Mouse (Mus musculus): Measurements from ENCODE around the gene Adprhl1.

GRCm38 (mm10) chr8:13204371-13205140 is 49.4 kb downstream of the Adprhl1 start:
- no peak for TF ChIP-seq USF1 (IDR thresholded peaks at IDR 0.05; ENCODE audit: low read depth, low read length)
- TF ChIP-seq POLR2A (IDR thresholded peaks at IDR 0.05; ENCODE audit: low read depth, low read length), result no peak
- TF ChIP-seq POLR2AphosphoS2 (IDR thresholded peaks at IDR 0.05; ENCODE audit: low read depth, low read length), result no peak

Data from CH12.LX (cell line).